Mouse (Mus musculus): Measurements from ENCODE around the gene 1600015I10Rik.

- no peak for TF ChIP-seq CTCF (IDR thresholded peaks at IDR 0.05; ENCODE audit: insufficient read depth, low read depth, low read length)
- no peak for TF ChIP-seq POLR2A (IDR thresholded peaks at IDR 0.05; ENCODE audit: insufficient read depth, low read depth, low read length)
Observed at GRCm38 (mm10) chr6:48953220-48953619, 23.5 kb downstream of the 1600015I10Rik start.
